Comparison of ENCODE assay signal across 8 mouse cellular contexts in genomic region chr16:25064538-25064937, GRCm38 (mm10).
DNase-seq lines count a peak whose midpoint lies in the region; ATAC-seq and TF ChIP-seq lines count a peak whose summit lies in the region.

No protein-coding gene starts in this region.

- WGBS in cerebellum, adult 2 months = 14% methylated on average over 4 of the region's 4 CpGs
- WGBS in hindbrain, embryonic 16.5 days = 14% methylated on average over 4 of the region's 4 CpGs
- WGBS in midbrain, embryonic 14.5 days = 13% methylated on average over 4 of the region's 4 CpGs
- 14% methylated on average over 4 of the region's 4 CpGs for WGBS in small intestine, adult 2 months

- peak; percentile 88 for DNase-seq in ZHBTc4 (ENCODE audit: low read depth, low spot score)
- peak; percentile 85 to 92 for DNase-seq in cerebellum, adult 2 months
- peak; percentile 62 to 95 for DNase-seq in frontal cortex, adult 2 months (ENCODE audit: extremely low spot score in 1 of 2, low spot score in 1 of 2)
- peak; percentile 82 to 88 for DNase-seq in left cerebral cortex, postnatal 14 days (ENCODE audit: low spot score in 2 of 2)
- peak; percentile 95 for DNase-seq in midbrain, embryonic 14.5 days

- H3K27me3 ChIP-seq in cerebellum, adult 2 months (ENCODE audit: control insufficient read depth, insufficient read depth, low read length) = no peaks in the 10 kb centered on the region
- H3K27me3 ChIP-seq in hindbrain, embryonic 16.5 days (replicated peaks; ENCODE audit: control insufficient read depth, insufficient read depth, low read length) = peaks cover 4% of the 10 kb centered on the region; the same call in 1 of the 2 replicates
- H3K27me3 ChIP-seq in midbrain, embryonic 14.5 days (ENCODE audit: control insufficient read depth, insufficient read depth, low read length) = peaks cover 11% of the 10 kb centered on the region
- H3K27me3 ChIP-seq in small intestine, adult 2 months (ENCODE audit: control insufficient read depth, insufficient read depth, low read length) = no peaks in the 10 kb centered on the region

- no peak overlapping the region for H3K4me3 ChIP-seq in cerebellum, adult 2 months (replicated peaks; ENCODE audit: insufficient read depth, low read depth, low read length)
- no peak overlapping the region for H3K4me3 ChIP-seq in hindbrain, embryonic 16.5 days (ENCODE audit: low read length)
- H3K4me3 ChIP-seq in midbrain, embryonic 14.5 days (replicated peaks; ENCODE audit: low read depth, low read length) = no peak overlapping the region
- H3K4me3 ChIP-seq in small intestine, adult 2 months (ENCODE audit: low read depth, low read length) = no peak overlapping the region

- H3K9ac ChIP-seq in hindbrain, embryonic 16.5 days (ENCODE audit: low read depth, low read length) = no peak overlapping the region
- no peak overlapping the region for H3K9ac ChIP-seq in midbrain, embryonic 14.5 days (replicated peaks; ENCODE audit: low read length)

- H3K36me3 ChIP-seq in hindbrain, embryonic 16.5 days (ENCODE audit: control insufficient read depth, insufficient read depth, low read length) = no peaks in the 10 kb centered on the region
- H3K36me3 ChIP-seq in midbrain, embryonic 14.5 days (ENCODE audit: control insufficient read depth, insufficient read depth, low read length) = no peaks in the 10 kb centered on the region
- H3K36me3 ChIP-seq in small intestine, adult 2 months (ENCODE audit: control insufficient read depth, insufficient read depth, low read length) = no peaks in the 10 kb centered on the region

- peaks cover 3% of the 10 kb centered on the region; the same call in 1 of the 2 replicates for H3K4me1 ChIP-seq in cerebellum, adult 2 months (ENCODE audit: control insufficient read depth, insufficient read depth, low read length)
- H3K4me1 ChIP-seq in hindbrain, embryonic 16.5 days (ENCODE audit: control insufficient read depth, insufficient read depth, low read depth, low read length) = 0 out of 2 replicates have a peak, but pooled peaks cover 3% of the 10 kb centered on the region
- 0 out of 2 replicates have a peak, but pooled peaks cover 2% of the 10 kb centered on the region for H3K4me1 ChIP-seq in midbrain, embryonic 14.5 days (ENCODE audit: control insufficient read depth, insufficient read depth, low read length)
- H3K4me1 ChIP-seq in small intestine, adult 2 months (ENCODE audit: control insufficient read depth, insufficient read depth, insufficient read length, low read length) = peaks cover 23% of the 10 kb centered on the region; the same call in 1 of the 2 replicates

- peak; percentile 48; the same call in 1 of the 2 replicates for ATAC-seq in hindbrain, embryonic 16.5 days
- peak; percentile 59; the same call in 1 of the 2 replicates for ATAC-seq in midbrain, embryonic 14.5 days (ENCODE audit: low FRiP score, low TSS enrichment)
- no peak for ATAC-seq in erythroid progenitor cell, adult 5-6 weeks (replicated peaks; ENCODE audit: low FRiP score, poor library complexity, severe bottlenecking)

- no peak overlapping the region for H3K27ac ChIP-seq in cerebellum, adult 2 months (ENCODE audit: insufficient read depth, low read length)
- no peak overlapping the region for H3K27ac ChIP-seq in hindbrain, embryonic 16.5 days (ENCODE audit: low read depth, low read length)
- no peak overlapping the region for H3K27ac ChIP-seq in midbrain, embryonic 14.5 days (replicated peaks; ENCODE audit: low read depth, low read length)
- H3K27ac ChIP-seq in small intestine, adult 2 months (ENCODE audit: insufficient read depth, low read depth, low read length) = no peak overlapping the region

- no peak overlapping the region for H3K4me2 ChIP-seq in hindbrain, embryonic 16.5 days (ENCODE audit: low read length)
- no peak overlapping the region for H3K4me2 ChIP-seq in midbrain, embryonic 14.5 days (ENCODE audit: low read length)

- no peak for TF ChIP-seq POLR2A in cerebellum, adult 2 months (IDR thresholded peaks at IDR 0.05; ENCODE audit: borderline replicate concordance, insufficient read depth, low read length)
- TF ChIP-seq POLR2A in small intestine, adult 2 months (IDR thresholded peaks at IDR 0.05; ENCODE audit: low read depth, low read length) = no peak

- TF ChIP-seq CTCF in cerebellum, adult 2 months (IDR thresholded peaks at IDR 0.05; ENCODE audit: borderline replicate concordance, insufficient read depth, low read depth, low read length) = peak; percentile 76
- peak; percentile 88; the same call in 1 of the 2 replicates for TF ChIP-seq CTCF in small intestine, adult 2 months (IDR thresholded peaks at IDR 0.05; ENCODE audit: extremely low read depth, insufficient read length, insufficient replicate concordance, low read depth, low read length)

- intact Hi-C loops in left cerebral cortex, postnatal 14 days (cut with DNase I) = loop anchor here (2.0 to 10.0 kb wide), 2 partner anchors 200 to 1080 kb away; no protein-coding TSS in a partner anchor

- H3K9me3 ChIP-seq in hindbrain, embryonic 16.5 days (ENCODE audit: control insufficient read depth, low read length) = no peaks in the 10 kb centered on the region
- H3K9me3 ChIP-seq in midbrain, embryonic 14.5 days (ENCODE audit: control insufficient read depth, low read length) = no peaks in the 10 kb centered on the region
